Mouse (Mus musculus): ENCODE results near the gene Fgfr2. TPM values are rescaled to one million over a fixed set of nuclear protein-coding genes. Genes with fewer than 3 reads are reported as not detected.

The Fgfr2 gene
- total RNA-seq, 1 experiment: 37.5 TPM

- Histone ChIP-seq H3K9ac (ENCODE audit: insufficient read depth, low read depth, low read length, poor library complexity, severe bottlenecking) (no peak overlapping the region), H3K27ac (ENCODE audit: insufficient read depth, low read depth, low read length, poor library complexity, severe bottlenecking) (no peak overlapping the region), H3K4me3 (ENCODE audit: insufficient read depth in 1 of 2, low read depth in 1 of 2, low read length in 2 of 2, poor library complexity in 1 of 2, severe bottlenecking in 1 of 2) (no peak overlapping the region), H3K9me3 (ENCODE audit: control insufficient read depth, insufficient read depth, low read depth, low read length) (no peaks in the 10 kb centered on the region), H3K36me3 (ENCODE audit: control insufficient read depth, insufficient read depth, low read length, poor library complexity, severe bottlenecking) (no peaks in the 10 kb centered on the region), H3K4me1 (ENCODE audit: control insufficient read depth in 2 of 2, insufficient read depth in 2 of 2, low read length in 2 of 2, poor library complexity in 1 of 2) (peaks cover 3 to 26% of the 10 kb centered on the region in 2 experiments; a peak in 3 of 4 replicates)
- DNase-seq (ENCODE audit: low read depth, low spot score): no peak
- TF ChIP-seq CHD2 (IDR thresholded peaks at IDR 0.05; ENCODE audit: low read depth, low read length) (no peak), MAFK (IDR thresholded peaks at IDR 0.05; ENCODE audit: insufficient read depth, low read depth, low read length) (no peak), ZC3H11A (IDR thresholded peaks at IDR 0.05; ENCODE audit: borderline replicate concordance, low read depth, low read length) (no peak), ZNF384 (IDR thresholded peaks at IDR 0.05; ENCODE audit: low read depth, low read length) (no peak), HCFC1 (IDR thresholded peaks at IDR 0.05; ENCODE audit: borderline replicate concordance, insufficient read depth, low read length) (no peak)
- in situ Hi-C loops (cut with MboI; ENCODE audit: low sequenced_read_pairs in 2 of 2, unreplicated experiment in 2 of 2): no loop called here
These were observed 2874.7 kb downstream of the Fgfr2 start for GRCm38 (mm10) chr7:130248403-130248802.

GRCm38 (mm10) chr7:130247831-130248230, 2875.3 kb downstream of the Fgfr2 start:
- peaks cover 3 to 21% of the 10 kb centered on the region in 2 experiments; a peak in 3 of 4 replicates for H3K4me1 ChIP-seq (ENCODE audit: control insufficient read depth in 2 of 2, insufficient read depth in 2 of 2, low read length in 2 of 2, poor library complexity in 1 of 2)
- in situ Hi-C loops (cut with MboI; ENCODE audit: low sequenced_read_pairs in 2 of 2, unreplicated experiment in 2 of 2): no loop called here

GRCm38 (mm10) chr7:130246483-130246882, 2876.7 kb downstream of the Fgfr2 start:
- DNase-seq (ENCODE audit: low read depth, low spot score): no peak
- TF ChIP-seq CHD2 (IDR thresholded peaks at IDR 0.05; ENCODE audit: low read depth, low read length): no peak
- TF ChIP-seq ZNF384 (IDR thresholded peaks at IDR 0.05; ENCODE audit: low read depth, low read length): no peak
- no peak for TF ChIP-seq HCFC1 (IDR thresholded peaks at IDR 0.05; ENCODE audit: borderline replicate concordance, insufficient read depth, low read length)
- TF ChIP-seq MAFK (IDR thresholded peaks at IDR 0.05; ENCODE audit: insufficient read depth, low read depth, low read length): no peak
- no peak for TF ChIP-seq ZC3H11A (IDR thresholded peaks at IDR 0.05; ENCODE audit: borderline replicate concordance, low read depth, low read length)
- H3K9ac ChIP-seq (ENCODE audit: insufficient read depth, low read depth, low read length, poor library complexity, severe bottlenecking): no peak overlapping the region
- H3K9me3 ChIP-seq (ENCODE audit: control insufficient read depth, insufficient read depth, low read depth, low read length): no peaks in the 10 kb centered on the region
- H3K27ac ChIP-seq (ENCODE audit: insufficient read depth, low read depth, low read length, poor library complexity, severe bottlenecking): no peak overlapping the region
- no peaks in the 10 kb centered on the region for H3K36me3 ChIP-seq (ENCODE audit: control insufficient read depth, insufficient read depth, low read length, poor library complexity, severe bottlenecking)
- peaks cover 0 to 12% of the 10 kb centered on the region in 2 experiments; a peak in 2 of 4 replicates for H3K4me1 ChIP-seq (ENCODE audit: control insufficient read depth in 2 of 2, insufficient read depth in 2 of 2, low read length in 2 of 2, poor library complexity in 1 of 2)
- in situ Hi-C loops (cut with MboI; ENCODE audit: low sequenced_read_pairs in 2 of 2, unreplicated experiment in 2 of 2): no loop called here
- no peak overlapping the region for H3K4me3 ChIP-seq (ENCODE audit: insufficient read depth in 1 of 2, low read depth in 1 of 2, low read length in 2 of 2, poor library complexity in 1 of 2, severe bottlenecking in 1 of 2)

More at GRCm38 (mm10) chr7:130247831-130248230, 2875.3 kb downstream of the Fgfr2 start:
- Histone ChIP-seq H3K36me3 (ENCODE audit: control insufficient read depth, insufficient read depth, low read length, poor library complexity, severe bottlenecking) (no peaks in the 10 kb centered on the region), H3K9me3 (ENCODE audit: control insufficient read depth, insufficient read depth, low read depth, low read length) (no peaks in the 10 kb centered on the region), H3K9ac (ENCODE audit: insufficient read depth, low read depth, low read length, poor library complexity, severe bottlenecking) (no peak overlapping the region), H3K27ac (ENCODE audit: insufficient read depth, low read depth, low read length, poor library complexity, severe bottlenecking) (no peak overlapping the region), H3K4me3 (ENCODE audit: insufficient read depth in 1 of 2, low read depth in 1 of 2, low read length in 2 of 2, poor library complexity in 1 of 2, severe bottlenecking in 1 of 2) (no peak overlapping the region)
- TF ChIP-seq CHD2 (IDR thresholded peaks at IDR 0.05; ENCODE audit: low read depth, low read length): no peak
- TF ChIP-seq HCFC1 (IDR thresholded peaks at IDR 0.05; ENCODE audit: borderline replicate concordance, insufficient read depth, low read length): no peak
- no peak for TF ChIP-seq MAFK (IDR thresholded peaks at IDR 0.05; ENCODE audit: insufficient read depth, low read depth, low read length)
- no peak for TF ChIP-seq ZNF384 (IDR thresholded peaks at IDR 0.05; ENCODE audit: low read depth, low read length)
- no peak for TF ChIP-seq ZC3H11A (IDR thresholded peaks at IDR 0.05; ENCODE audit: borderline replicate concordance, low read depth, low read length)
- DNase-seq (ENCODE audit: low read depth, low spot score): no peak

- peaks cover 0 to 3% of the 10 kb centered on the region in 2 experiments; a peak in 1 of 4 replicates for H3K4me1 ChIP-seq (ENCODE audit: control insufficient read depth in 2 of 2, insufficient read depth in 2 of 2, low read length in 2 of 2, poor library complexity in 1 of 2)
- no peaks in the 10 kb centered on the region for H3K9me3 ChIP-seq (ENCODE audit: control insufficient read depth, insufficient read depth, low read depth, low read length)
- H3K9ac ChIP-seq (ENCODE audit: insufficient read depth, low read depth, low read length, poor library complexity, severe bottlenecking): no peak overlapping the region
- H3K4me3 ChIP-seq (ENCODE audit: insufficient read depth in 1 of 2, low read depth in 1 of 2, low read length in 2 of 2, poor library complexity in 1 of 2, severe bottlenecking in 1 of 2): no peak overlapping the region
- H3K36me3 ChIP-seq (ENCODE audit: control insufficient read depth, insufficient read depth, low read length, poor library complexity, severe bottlenecking): no peaks in the 10 kb centered on the region; the same call in 1 of the 2 replicates
- no peak for DNase-seq (ENCODE audit: low read depth, low spot score)
- H3K27ac ChIP-seq (ENCODE audit: insufficient read depth, low read depth, low read length, poor library complexity, severe bottlenecking): no peak overlapping the region
- in situ Hi-C loops (cut with MboI; ENCODE audit: low sequenced_read_pairs in 2 of 2, unreplicated experiment in 2 of 2): no loop called here
- no peak for TF ChIP-seq HCFC1 (IDR thresholded peaks at IDR 0.05; ENCODE audit: borderline replicate concordance, insufficient read depth, low read length)
- TF ChIP-seq ZNF384 (IDR thresholded peaks at IDR 0.05; ENCODE audit: low read depth, low read length): no peak
- no peak for TF ChIP-seq MAFK (IDR thresholded peaks at IDR 0.05; ENCODE audit: insufficient read depth, low read depth, low read length)
These were observed 2878.6 kb downstream of the Fgfr2 start for GRCm38 (mm10) chr7:130244545-130244944.

- peaks cover 0 to 3% of the 10 kb centered on the region in 2 experiments; a peak in 1 of 4 replicates for H3K4me1 ChIP-seq (ENCODE audit: control insufficient read depth in 2 of 2, insufficient read depth in 2 of 2, low read length in 2 of 2, poor library complexity in 1 of 2)
- no peak overlapping the region for H3K9ac ChIP-seq (ENCODE audit: insufficient read depth, low read depth, low read length, poor library complexity, severe bottlenecking)
- H3K4me3 ChIP-seq (ENCODE audit: insufficient read depth in 1 of 2, low read depth in 1 of 2, low read length in 2 of 2, poor library complexity in 1 of 2, severe bottlenecking in 1 of 2): no peak overlapping the region
- no peaks in the 10 kb centered on the region for H3K9me3 ChIP-seq (ENCODE audit: control insufficient read depth, insufficient read depth, low read depth, low read length)
- no peak overlapping the region for H3K27ac ChIP-seq (ENCODE audit: insufficient read depth, low read depth, low read length, poor library complexity, severe bottlenecking)
- in situ Hi-C loops (cut with MboI; ENCODE audit: low sequenced_read_pairs in 2 of 2, unreplicated experiment in 2 of 2): no loop called here
- DNase-seq (ENCODE audit: low read depth, low spot score): no peak
- TF ChIP-seq ZC3H11A (IDR thresholded peaks at IDR 0.05; ENCODE audit: borderline replicate concordance, low read depth, low read length) (no peak), MAFK (IDR thresholded peaks at IDR 0.05; ENCODE audit: insufficient read depth, low read depth, low read length) (no peak), HCFC1 (IDR thresholded peaks at IDR 0.05; ENCODE audit: borderline replicate concordance, insufficient read depth, low read length) (no peak), ZNF384 (IDR thresholded peaks at IDR 0.05; ENCODE audit: low read depth, low read length) (no peak), CHD2 (IDR thresholded peaks at IDR 0.05; ENCODE audit: low read depth, low read length) (no peak)
- H3K36me3 ChIP-seq (ENCODE audit: control insufficient read depth, insufficient read depth, low read length, poor library complexity, severe bottlenecking): no peaks in the 10 kb centered on the region; the same call in 1 of the 2 replicates
These were observed 2879.3 kb downstream of the Fgfr2 start for GRCm38 (mm10) chr7:130243811-130244210.
